8 mouse cellular contexts compared by ENCODE assay signal in genomic region chr10:128321641-128322040, GRCm38 (mm10). TPM values are rescaled to one million over a fixed set of nuclear protein-coding genes. Genes with fewer than 3 reads are reported as not detected.
DNase-seq lines count a peak whose midpoint lies in the region; ATAC-seq and TF ChIP-seq lines count a peak whose summit lies in the region.

No protein-coding gene starts in this region.

- no peak overlapping the region for H3K27ac ChIP-seq in cerebellum, adult 2 months (ENCODE audit: insufficient read depth, low read length)
- peak overlapping the region; percentile 94 for H3K27ac ChIP-seq in forebrain, embryonic 13.5 days
- peak overlapping the region; percentile 59; the same call in 1 of the 2 replicates for H3K27ac ChIP-seq in liver, embryonic 15.5 days (replicated peaks)

- peaks cover 5% of the 10 kb centered on the region for H3K79me3 ChIP-seq in C2C12 (ENCODE audit: low read depth)

- H3K9me3 ChIP-seq in forebrain, embryonic 13.5 days (replicated peaks): no peaks in the 10 kb centered on the region
- no peaks in the 10 kb centered on the region for H3K9me3 ChIP-seq in liver, embryonic 15.5 days (replicated peaks)

- peaks cover 48% of the 10 kb centered on the region for H3K36me3 ChIP-seq in C2C12 (ENCODE audit: control insufficient read depth, insufficient read depth)
- peaks cover 54% of the 10 kb centered on the region for H3K36me3 ChIP-seq in forebrain, embryonic 13.5 days (ENCODE audit: poor library complexity, severe bottlenecking)
- peaks cover 57% of the 10 kb centered on the region for H3K36me3 ChIP-seq in liver, embryonic 15.5 days (replicated peaks)

- H3K79me2 ChIP-seq in C2C12 (ENCODE audit: control insufficient read depth, insufficient read depth): peaks cover 25% of the 10 kb centered on the region

- H3K4me2 ChIP-seq in forebrain, embryonic 13.5 days: peak overlapping the region; percentile 79
- peak overlapping the region; percentile 90 for H3K4me2 ChIP-seq in liver, embryonic 15.5 days

- peak; percentile 35 for DNase-seq in cerebellum, adult 9-10 months
- no peak for DNase-seq in cerebellum, adult 2 months
- DNase-seq in urinary bladder, postnatal 25 days (ENCODE audit: low spot score): no peak
- no peak for DNase-seq in layer of hippocampus, adult 11-12 months (ENCODE audit: low spot score)
- no peak for DNase-seq in spleen, adult 18-20 months

- no peak for ATAC-seq in forebrain, embryonic 13.5 days
- no peak for ATAC-seq in liver, embryonic 15.5 days (ENCODE audit: insufficient read depth)

- WGBS in cerebellum, adult 2 months: 46% methylated on average over 12 of the region's 12 CpGs
- WGBS in forebrain, embryonic 13.5 days: 61% methylated on average over 12 of the region's 12 CpGs
- 36% methylated on average over 12 of the region's 12 CpGs for WGBS in liver, embryonic 15.5 days (ENCODE audit: insufficient replicate concordance)

- no peak overlapping the region for H3K4me3 ChIP-seq in cerebellum, adult 2 months (replicated peaks; ENCODE audit: insufficient read depth, low read depth, low read length)
- H3K4me3 ChIP-seq in C2C12 (ENCODE audit: insufficient read depth, poor library complexity, severe bottlenecking): peak overlapping the region; percentile 92
- H3K4me3 ChIP-seq in forebrain, embryonic 13.5 days: peak overlapping the region; percentile 85
- peak overlapping the region; percentile 91 for H3K4me3 ChIP-seq in liver, embryonic 15.5 days (replicated peaks)

- no peak for TF ChIP-seq POLR2A in cerebellum, adult 2 months (IDR thresholded peaks at IDR 0.05; ENCODE audit: borderline replicate concordance, insufficient read depth, low read length)

- no peak for TF ChIP-seq CTCF in cerebellum, adult 2 months (IDR thresholded peaks at IDR 0.05; ENCODE audit: borderline replicate concordance, insufficient read depth, low read depth, low read length)
- no peak for TF ChIP-seq CTCF in C2C12 (IDR thresholded peaks at IDR 0.05; ENCODE audit: control insufficient read depth, insufficient read depth, insufficient read length)

- peak overlapping the region; percentile 54; the same call in 1 of the 2 replicates for H3K9ac ChIP-seq in forebrain, embryonic 13.5 days
- H3K9ac ChIP-seq in liver, embryonic 15.5 days: peak overlapping the region; percentile 11; the same call in 1 of the 2 replicates

- no peaks in the 10 kb centered on the region for H3K27me3 ChIP-seq in cerebellum, adult 2 months (ENCODE audit: control insufficient read depth, insufficient read depth, low read length)
- no peaks in the 10 kb centered on the region for H3K27me3 ChIP-seq in C2C12 (ENCODE audit: control insufficient read depth, insufficient read depth, insufficient read length)
- H3K27me3 ChIP-seq in forebrain, embryonic 13.5 days: no peaks in the 10 kb centered on the region
- no peaks in the 10 kb centered on the region for H3K27me3 ChIP-seq in liver, embryonic 15.5 days

- no peaks in the 10 kb centered on the region; the same call in 1 of the 2 replicates for H3K4me1 ChIP-seq in cerebellum, adult 2 months (ENCODE audit: control insufficient read depth, insufficient read depth, low read length)
- H3K4me1 ChIP-seq in forebrain, embryonic 13.5 days: peaks cover 20% of the 10 kb centered on the region
- peaks cover 28% of the 10 kb centered on the region for H3K4me1 ChIP-seq in liver, embryonic 15.5 days (replicated peaks)

- H3ac ChIP-seq in C2C12 (ENCODE audit: control insufficient read depth, insufficient read length, low read depth): peak overlapping the region; percentile 34

TF ChIP-seq in C2C12, 6 proteins besides CTCF, POLR2A, EP300 and RAD21:
- TF ChIP-seq USF1 (IDR thresholded peaks at IDR 0.05; ENCODE audit: low read depth) (no peak), MAX (IDR thresholded peaks at IDR 0.05) (no peak), MYOD1 (IDR thresholded peaks at IDR 0.05; ENCODE audit: control insufficient read depth, insufficient read length, low read depth) (no peak), CEBPB (IDR thresholded peaks at IDR 0.05; ENCODE audit: low read depth) (no peak), MYOG (IDR thresholded peaks at IDR 0.05; ENCODE audit: control insufficient read depth, extremely low read depth, insufficient read length) (no peak), FOSL1 (IDR thresholded peaks at IDR 0.05; ENCODE audit: insufficient read depth, low read length, poor library complexity, severe bottlenecking) (no peak)

RNA-seq across cellular contexts. Expression of gene Cnpy2, which starts 0.6 kb away (rescaled TPM):
- polyA plus RNA-seq in cerebellum, adult 2 months (2012; rRNA removed): 65.3 and 65.4 TPM in 2 replicates
- polyA plus RNA-seq in C2C12 (2012; fragmentation: generic; extraction: Trizol): 102 TPM
- 230 and 237 TPM in 2 replicates for polyA plus RNA-seq in forebrain, embryonic 13.5 days (2015; fragmentation: Nextera tagmentation; extraction: Ambion mirVana)
- polyA plus RNA-seq in liver, embryonic 15.5 days (2015; fragmentation: Nextera tagmentation; extraction: Ambion mirVana): 85.8 and 90.0 TPM in 2 replicates

RNA-seq across cellular contexts. Expression of gene Cs, which starts 15.9 kb away (rescaled TPM):
- 251 and 252 TPM in 2 replicates for polyA plus RNA-seq in cerebellum, adult 2 months (2012; rRNA removed)
- 212 TPM for polyA plus RNA-seq in C2C12 (2012; fragmentation: generic; extraction: Trizol)
- polyA plus RNA-seq in forebrain, embryonic 13.5 days (2015; fragmentation: Nextera tagmentation; extraction: Ambion mirVana): 212 and 236 TPM in 2 replicates
- polyA plus RNA-seq in liver, embryonic 15.5 days (2015; fragmentation: Nextera tagmentation; extraction: Ambion mirVana): 115 and 121 TPM in 2 replicates

RNA-seq across cellular contexts. Expression of gene Pan2, which starts 18.5 kb away (rescaled TPM):
- polyA plus RNA-seq in cerebellum, adult 2 months (2012; rRNA removed): 42.6 and 48.5 TPM in 2 replicates
- 5.0 TPM for polyA plus RNA-seq in C2C12 (2012; fragmentation: generic; extraction: Trizol)
- polyA plus RNA-seq in forebrain, embryonic 13.5 days (2015; fragmentation: Nextera tagmentation; extraction: Ambion mirVana): 32.0 and 35.0 TPM in 2 replicates
- polyA plus RNA-seq in liver, embryonic 15.5 days (2015; fragmentation: Nextera tagmentation; extraction: Ambion mirVana): 12.9 and 14.3 TPM in 2 replicates

RNA-seq across cellular contexts. Expression of gene Il23a, which starts 23.1 kb away (rescaled TPM):
- 1.2 and 1.8 TPM in 2 replicates for polyA plus RNA-seq in cerebellum, adult 2 months (2012; rRNA removed)
- polyA plus RNA-seq in C2C12 (2012; fragmentation: generic; extraction: Trizol): not detected
- not detected in 2 replicates for polyA plus RNA-seq in forebrain, embryonic 13.5 days (2015; fragmentation: Nextera tagmentation; extraction: Ambion mirVana)
- polyA plus RNA-seq in liver, embryonic 15.5 days (2015; fragmentation: Nextera tagmentation; extraction: Ambion mirVana): not detected in 2 replicates

RNA-seq across cellular contexts. Expression of gene Coq10a, which starts 47.2 kb away (rescaled TPM):
- polyA plus RNA-seq in cerebellum, adult 2 months (2012; rRNA removed): 115 and 117 TPM in 2 replicates
- polyA plus RNA-seq in C2C12 (2012; fragmentation: generic; extraction: Trizol): 13.7 TPM
- polyA plus RNA-seq in forebrain, embryonic 13.5 days (2015; fragmentation: Nextera tagmentation; extraction: Ambion mirVana): 16.4 and 22.8 TPM in 2 replicates
- 4.6 and 5.2 TPM in 2 replicates for polyA plus RNA-seq in liver, embryonic 15.5 days (2015; fragmentation: Nextera tagmentation; extraction: Ambion mirVana)
